Mouse (Mus musculus): ENCODE data around the gene Ascl4. TPM values are rescaled to one million over a fixed set of nuclear protein-coding genes. Genes with fewer than 3 reads are reported as not detected.

Gene Ascl4
- total RNA-seq (2021), result under 1 TPM in 1 of 2 experiments, not detected in 1; 0.32 TPM

DNA sequence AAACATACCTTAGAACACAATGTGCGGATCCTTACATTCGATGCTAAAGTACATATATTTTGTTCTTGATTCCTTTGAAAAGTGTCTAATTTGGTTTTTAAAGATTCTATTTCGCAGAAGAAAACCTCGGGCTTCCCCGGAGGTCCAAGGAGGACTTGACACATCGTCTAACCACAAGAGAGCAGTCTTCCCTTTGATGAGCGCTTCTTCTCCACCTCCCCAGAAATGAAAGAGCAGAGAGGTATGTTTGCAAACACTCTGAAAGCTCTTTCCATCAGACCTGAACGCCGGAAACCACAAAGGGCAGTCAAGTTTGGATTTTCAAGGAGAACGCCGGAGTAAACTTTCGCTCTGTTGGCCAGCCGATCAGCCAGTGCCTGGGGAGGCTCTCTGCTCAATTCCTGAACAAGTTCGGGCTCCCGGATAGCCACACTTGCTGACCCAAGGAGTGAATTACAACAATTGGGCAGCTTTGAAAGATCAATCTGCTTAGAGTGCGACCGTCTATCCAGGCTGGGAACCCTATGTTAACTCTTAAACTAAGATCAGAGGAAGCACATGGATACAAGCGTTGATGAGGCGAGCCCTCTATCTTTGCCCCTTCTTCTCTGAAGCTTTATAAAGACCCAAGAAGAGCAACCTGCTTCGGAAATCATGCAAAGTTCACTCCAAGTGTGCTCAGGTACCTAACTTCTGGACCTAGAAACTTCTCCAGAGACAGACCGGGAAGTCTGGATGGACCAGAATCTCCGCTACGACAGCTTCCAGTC, at the start of gene Ascl4:
Gene Ascl4 (plus strand): TSS at position 6 of the 770 bp plus-strand sequence.
- intact Hi-C loops (cut with DNase I), result no loop called here
- peak in 1 of 2 experiments; percentile 6 for DNase-seq (ENCODE audit: low spot score in 2 of 2)

DNA sequence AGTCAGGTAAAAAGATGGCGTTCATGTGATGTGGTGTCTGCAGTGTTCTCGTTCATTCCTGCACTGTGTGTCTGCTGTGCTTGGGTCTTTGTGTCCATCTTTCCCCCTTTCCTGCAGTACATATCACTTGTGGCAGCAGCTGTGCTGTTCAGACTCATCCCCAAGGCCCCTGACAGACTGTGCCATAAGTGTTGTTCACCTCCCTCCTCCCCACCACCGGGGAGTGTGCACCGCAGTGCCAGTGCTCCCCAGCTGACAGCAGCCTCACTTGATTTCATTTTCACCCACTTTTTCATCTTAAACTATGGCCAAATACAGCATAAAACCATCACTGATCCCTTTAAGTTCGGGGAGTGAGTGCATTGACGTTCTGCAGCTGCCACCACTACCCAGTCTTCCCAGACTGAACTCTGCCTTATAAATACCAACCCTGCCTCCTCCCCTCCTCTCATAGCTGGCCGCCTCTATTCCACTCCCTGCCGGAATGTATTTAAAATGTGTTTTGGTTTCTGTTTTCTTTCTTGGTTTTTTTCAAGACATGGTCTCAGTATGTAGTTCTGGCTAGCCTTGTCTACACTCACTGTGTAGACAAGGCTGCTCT, 47.5 kb upstream of the Ascl4 start:
- no peak for DNase-seq (ENCODE audit: low spot score in 2 of 2)
- intact Hi-C loops (cut with DNase I), result loop anchor here (10.0 kb wide), 1 partner anchor 205 kb away; no protein-coding TSS in a partner anchor

DNA sequence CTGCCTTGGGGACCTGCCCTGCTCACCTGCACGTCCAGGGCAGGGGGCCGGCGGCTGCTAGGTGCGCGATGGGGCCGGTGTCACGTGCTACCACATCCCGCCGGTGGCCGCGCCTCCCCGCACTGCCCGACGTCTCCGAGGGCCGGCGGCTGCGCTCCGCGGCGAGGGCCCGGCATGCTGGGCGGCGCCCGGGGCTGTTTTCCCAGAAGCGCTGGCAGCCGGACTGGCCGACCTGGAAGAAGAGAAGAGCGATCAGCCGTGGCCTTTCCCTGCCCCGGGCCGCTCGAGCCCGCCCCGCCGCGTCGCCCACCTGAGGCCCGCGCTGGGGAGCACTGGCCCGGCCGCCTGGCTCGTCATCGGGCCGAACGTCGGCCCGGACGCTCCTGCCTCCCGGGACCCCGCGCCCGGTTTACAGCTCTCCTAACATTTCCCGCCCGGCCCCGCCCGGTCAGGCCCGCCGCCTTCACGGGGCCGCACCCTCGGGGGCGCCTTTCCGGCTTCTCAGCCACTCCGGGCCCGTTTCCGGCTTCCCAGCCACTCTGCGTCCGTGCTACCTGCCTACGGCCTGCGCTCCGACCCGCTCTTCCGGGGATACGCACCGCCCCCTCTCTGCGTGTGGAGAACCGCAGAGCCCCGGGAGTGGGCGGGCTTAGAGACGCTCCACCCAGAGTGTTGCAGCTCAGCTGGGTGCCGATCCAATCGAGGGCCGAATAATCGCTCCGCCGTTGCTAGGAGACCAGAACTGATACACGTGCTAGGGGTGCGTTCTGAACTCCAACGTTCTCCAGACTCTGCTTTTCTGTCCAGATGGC, 10.8 kb upstream of the Ascl4 start, which contains the start of gene Prdm4:
Gene Prdm4 (minus strand): TSS at position 645 of the 812 bp plus-strand sequence.
- intact Hi-C loops (cut with DNase I), result no loop called here
- peak; percentile 94 to 96 for DNase-seq (ENCODE audit: low spot score in 2 of 2)

DNA sequence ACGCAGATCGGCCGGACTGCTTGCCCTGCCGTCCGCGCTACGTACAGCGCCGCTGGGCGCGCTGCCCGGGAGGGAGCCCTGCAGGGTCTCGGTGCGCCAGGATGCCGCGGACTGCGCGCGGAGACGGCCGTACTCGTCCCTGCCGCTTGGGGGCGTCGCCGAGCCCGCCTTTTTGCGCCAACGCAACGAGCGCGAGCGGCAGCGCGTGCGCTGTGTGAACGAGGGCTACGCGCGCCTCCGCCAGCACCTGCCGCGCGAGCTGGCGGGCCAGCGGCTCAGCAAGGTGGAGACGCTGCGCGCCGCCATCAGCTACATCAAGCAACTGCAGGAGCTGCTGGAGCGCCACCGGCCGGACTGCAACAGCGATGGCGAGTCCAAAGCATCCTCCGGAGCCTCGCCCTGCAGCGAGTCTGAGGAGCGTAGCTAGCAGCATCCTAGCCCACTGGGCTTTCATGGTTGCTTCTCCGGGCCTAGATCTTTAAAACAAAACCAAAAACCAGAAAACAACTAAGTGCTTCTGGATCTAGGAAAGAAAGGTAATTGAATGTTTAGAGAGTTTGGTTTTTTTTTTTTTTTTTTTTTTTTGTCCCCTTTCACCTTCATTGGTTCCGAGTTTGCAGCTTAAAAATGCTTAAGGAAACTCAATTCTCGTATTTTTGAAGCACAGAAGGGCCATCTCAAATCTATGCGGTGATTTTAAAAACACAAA, 1.2 kb downstream of the Ascl4 start:
- intact Hi-C loops (cut with DNase I), result no loop called here

DNA sequence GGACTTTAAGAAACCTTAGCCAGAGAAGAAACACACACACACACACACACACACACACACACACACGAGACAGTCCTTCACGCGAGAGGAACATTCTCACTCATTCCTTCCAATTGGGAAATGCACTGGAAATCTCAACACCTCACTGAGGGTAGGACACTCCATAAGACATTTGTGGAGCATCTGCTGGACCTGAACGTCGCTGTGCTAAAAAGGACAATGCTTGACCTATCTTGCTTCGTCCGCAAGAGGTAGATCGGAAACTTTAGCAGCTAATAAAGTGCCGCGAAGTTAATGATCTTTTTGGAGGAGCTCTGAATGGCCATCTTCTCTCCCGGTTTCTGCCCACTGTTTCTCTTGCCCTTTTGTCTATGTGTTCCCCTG, 1.7 kb downstream of the Ascl4 start:
- no peak for DNase-seq (ENCODE audit: low spot score in 2 of 2)
- intact Hi-C loops (cut with DNase I), result no loop called here

More for the DNA sequence above, 1.2 kb downstream of the Ascl4 start:
- DNase-seq (ENCODE audit: low spot score in 2 of 2), result peak; percentile 77 to 85

DNA sequence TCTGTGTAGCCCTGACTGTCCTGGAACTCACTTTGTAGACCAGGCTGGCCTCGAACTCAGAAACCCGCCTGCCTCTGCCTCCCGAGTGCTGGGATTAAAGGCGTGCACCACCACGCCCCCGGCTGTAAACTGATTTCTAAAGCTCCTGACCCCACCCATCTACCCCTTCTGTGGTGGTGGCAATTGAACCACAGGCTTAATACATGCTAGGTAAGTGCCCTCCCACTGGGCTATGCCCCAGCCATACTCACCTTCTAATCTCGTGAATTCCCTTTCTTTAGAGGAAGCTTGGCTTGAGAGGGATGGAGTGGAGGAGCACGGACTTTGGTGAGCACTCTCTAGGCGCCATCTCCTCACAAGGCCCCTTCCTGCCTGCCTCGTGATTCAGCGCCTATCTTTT, 2.5 kb downstream of the Ascl4 start:
- intact Hi-C loops (cut with DNase I), result no loop called here
- DNase-seq (ENCODE audit: low spot score in 2 of 2), result no peak

DNA sequence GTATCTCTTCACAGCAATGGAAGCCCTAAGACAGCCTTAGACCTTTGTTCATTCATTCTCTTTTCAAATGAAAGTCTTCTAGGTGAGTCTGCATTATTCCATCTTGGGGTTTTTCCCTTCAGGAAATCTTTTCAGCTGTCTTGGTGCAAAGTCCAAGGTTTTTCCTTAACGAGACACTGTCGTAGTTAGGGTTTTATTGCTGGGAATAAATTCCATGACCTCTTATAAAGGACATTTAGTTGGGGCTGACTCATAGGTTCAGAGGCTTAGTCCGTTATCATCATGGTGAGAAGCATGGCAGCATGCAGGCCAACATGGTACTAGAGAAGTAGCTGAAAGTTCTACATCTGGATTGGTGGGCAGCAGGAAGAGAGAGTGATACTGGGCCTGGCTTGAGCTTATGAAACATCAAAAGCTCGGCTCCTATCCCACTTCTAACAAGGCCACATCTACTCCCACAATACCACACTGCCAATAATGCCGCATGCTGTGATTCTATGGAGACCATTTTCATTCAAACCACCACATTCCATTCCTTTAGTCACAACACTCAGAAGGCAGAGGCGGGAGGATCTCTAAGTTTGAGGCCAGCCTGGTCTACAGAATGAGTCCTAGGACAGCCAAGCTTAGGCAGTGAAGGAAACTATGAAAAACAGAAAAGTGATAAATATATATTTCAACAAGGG, 8.9 kb downstream of the Ascl4 start:
- intact Hi-C loops (cut with DNase I), result no loop called here
- no peak for DNase-seq (ENCODE audit: low spot score in 2 of 2)

DNA sequence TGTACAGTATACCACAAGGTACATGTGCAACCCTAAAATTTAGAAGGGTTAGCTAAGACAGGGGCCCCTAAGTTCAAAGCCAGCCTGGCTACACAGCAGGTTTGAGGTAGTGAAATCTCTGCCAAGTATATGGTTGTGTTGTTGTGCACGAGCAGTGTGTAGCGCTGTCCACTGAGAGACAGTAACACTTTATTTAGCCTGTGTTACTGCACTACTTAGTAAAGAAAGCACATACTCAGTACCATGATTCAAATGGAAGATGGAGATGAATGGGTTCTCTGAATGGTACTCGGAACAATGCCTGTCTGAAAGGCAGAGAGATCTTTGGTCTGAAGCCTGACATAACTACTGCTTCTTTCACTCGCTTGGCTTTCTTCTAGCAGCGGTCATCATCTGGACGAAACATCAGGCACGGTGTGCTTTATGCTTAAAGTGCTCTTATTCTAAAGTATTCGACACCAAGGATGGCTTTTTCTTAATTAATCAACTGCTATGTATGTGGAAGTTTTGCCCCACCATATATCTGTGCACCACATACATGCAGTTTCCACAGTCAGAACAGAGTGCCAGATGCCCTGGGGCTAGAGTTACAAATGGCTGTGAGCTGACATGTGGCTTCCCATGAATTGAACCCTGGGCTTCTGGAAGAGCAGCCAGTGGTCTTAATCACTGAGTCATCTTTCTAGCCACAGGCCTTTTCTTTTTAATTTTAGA, 21.2 kb downstream of the Ascl4 start:
- DNase-seq (ENCODE audit: low spot score in 2 of 2), result no peak
- intact Hi-C loops (cut with DNase I), result no loop called here

DNA sequence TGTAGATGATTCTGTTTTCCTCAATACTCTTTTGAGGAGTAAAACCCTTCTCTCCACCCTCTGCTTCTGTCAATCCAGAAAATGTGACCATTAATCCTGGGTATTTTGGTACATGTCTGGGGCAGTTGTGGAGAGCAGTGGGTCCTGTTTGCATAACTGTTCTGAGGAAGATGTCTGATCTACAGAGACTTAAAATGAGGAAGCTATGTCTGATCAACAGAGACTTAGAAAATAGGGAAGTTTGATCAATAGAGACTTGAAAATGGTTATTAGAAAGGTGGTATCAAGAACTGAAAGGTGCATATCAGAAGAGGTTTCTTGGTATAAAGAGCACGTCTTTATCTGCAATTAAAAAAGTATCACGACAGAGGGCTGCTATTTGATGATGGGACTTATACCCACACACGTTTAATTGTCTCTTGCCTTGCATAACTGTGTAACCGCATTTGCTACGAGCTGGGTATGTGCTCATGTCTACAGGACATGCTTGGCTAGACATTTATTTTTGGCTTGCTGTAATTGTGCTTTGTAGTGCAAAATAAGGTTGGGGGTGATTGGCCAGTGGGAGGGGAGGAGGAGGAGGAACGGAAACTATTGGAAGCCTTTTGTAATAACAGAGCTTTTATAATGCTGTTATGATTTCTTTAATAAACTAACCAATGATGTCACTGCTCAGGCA, 24.4 kb downstream of the Ascl4 start:
- no peak for DNase-seq (ENCODE audit: low spot score in 2 of 2)
- intact Hi-C loops (cut with DNase I), result loop anchor here (10.0 kb wide), 1 partner anchor 753 kb away; the partner anchor contains the start of genes Hsp90b1 and Ttc41

DNA sequence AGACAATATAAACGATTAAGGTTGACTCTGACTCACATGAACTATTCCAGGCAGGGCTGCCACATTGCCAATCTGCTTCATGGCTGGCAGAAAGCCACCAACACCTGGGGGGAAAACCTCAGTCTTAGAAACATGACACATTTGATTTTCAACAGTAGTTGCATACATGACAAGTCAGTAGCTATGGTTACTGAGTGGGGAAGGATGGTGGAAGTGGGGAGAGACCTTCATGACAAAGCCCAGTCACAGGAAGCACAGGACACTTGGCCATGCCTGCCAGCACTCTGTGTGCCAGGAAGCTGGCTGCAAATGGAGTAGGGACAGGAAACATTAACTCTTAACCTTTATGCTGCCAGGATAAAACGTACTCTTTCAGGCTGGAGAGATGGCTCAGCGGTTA, 25.9 kb downstream of the Ascl4 start:
- intact Hi-C loops (cut with DNase I), result loop anchor here (10.0 kb wide), 1 partner anchor 751 kb away; the partner anchor contains the start of genes Hsp90b1 and Ttc41
- DNase-seq (ENCODE audit: low spot score in 2 of 2), result no peak

DNA sequence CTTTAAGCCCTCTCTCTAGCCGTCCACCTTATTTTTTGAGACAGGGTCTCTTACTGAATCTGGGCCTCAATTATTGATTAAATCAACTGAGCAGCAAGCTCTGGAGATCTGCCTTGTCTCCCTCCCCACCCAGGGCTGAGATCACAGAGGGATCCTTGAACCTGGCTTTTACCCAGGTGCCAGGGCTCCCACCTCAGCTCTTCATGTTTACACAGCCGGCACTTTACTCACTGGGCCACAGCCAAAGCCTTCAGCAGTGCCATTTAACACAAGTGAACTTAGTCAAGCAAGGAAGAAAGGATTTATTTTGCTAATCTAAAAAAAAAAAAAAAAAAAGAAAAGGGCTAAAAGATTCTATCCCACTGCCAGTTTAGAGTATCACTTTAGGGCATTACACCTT, 26.9 kb downstream of the Ascl4 start:
- intact Hi-C loops (cut with DNase I), result loop anchor here (10.0 kb wide), 1 partner anchor 750 kb away; the partner anchor contains the start of genes Hsp90b1 and Ttc41
- DNase-seq (ENCODE audit: low spot score in 2 of 2), result no peak

DNA sequence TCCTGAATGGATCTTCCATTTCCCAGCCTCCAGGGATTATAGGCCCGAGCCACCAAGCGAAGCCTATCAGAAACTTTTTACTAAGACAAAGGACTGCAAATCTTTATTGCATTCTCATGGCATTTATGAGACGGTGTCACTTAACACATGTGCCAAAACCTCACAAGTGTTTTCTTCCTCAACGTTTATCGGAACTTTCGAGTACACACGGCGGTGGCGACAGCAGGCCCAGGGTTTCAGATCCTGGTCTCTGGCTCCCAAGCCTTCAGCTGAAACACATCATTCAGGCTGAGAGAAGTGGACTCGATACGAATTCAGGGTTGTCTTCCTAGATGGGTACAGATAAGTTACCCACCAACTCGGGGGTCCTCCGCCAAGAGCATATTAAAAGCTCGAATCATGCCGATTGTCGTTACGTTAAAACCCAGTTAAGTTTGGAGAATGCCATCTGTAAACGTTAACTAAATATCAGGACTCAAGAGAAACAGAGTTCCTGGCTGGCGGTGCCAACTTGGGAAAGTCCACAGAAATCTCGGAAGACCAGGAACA, 29.5 kb downstream of the Ascl4 start:
- DNase-seq (ENCODE audit: low spot score in 2 of 2), result no peak
- intact Hi-C loops (cut with DNase I), result loop anchor here (5.0 to 10.0 kb wide), 2 partner anchors 85 to 748 kb away; partner anchors contain the start of genes Hsp90b1 and Ttc41

DNA sequence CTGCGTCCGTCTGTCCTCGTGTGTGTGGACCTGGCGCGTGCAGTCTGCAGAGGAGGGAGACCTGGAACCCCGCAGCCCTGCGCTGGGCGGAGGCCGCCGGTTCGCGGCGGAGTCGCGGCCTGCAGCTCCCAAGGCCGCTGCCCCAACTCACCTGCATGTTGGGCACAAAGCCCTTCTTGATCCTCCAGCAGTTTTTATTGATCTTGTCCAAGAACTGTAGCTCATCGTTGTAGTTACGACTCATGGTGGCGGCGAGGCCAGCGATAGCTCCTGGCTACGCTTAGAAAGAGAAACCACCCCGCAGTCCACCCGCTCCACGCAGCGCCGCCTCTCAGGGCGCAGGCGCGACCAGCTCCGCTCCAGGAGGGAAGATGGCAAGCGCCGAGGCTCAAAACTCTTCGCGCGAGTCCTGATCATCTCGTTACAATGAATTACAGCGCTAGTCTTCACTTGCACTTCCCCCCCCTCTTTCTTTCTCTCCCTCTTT, 30.0 kb downstream of the Ascl4 start, which contains the start of gene Rtcb:
Gene Rtcb (minus strand): TSS at position 360 of the 487 bp plus-strand sequence.
- intact Hi-C loops (cut with DNase I), result loop anchor here (5.0 to 10.0 kb wide), 2 partner anchors 85 to 747 kb away; partner anchors contain the start of genes Hsp90b1 and Ttc41
- DNase-seq (ENCODE audit: low spot score in 2 of 2), result peak; percentile 98

DNA sequence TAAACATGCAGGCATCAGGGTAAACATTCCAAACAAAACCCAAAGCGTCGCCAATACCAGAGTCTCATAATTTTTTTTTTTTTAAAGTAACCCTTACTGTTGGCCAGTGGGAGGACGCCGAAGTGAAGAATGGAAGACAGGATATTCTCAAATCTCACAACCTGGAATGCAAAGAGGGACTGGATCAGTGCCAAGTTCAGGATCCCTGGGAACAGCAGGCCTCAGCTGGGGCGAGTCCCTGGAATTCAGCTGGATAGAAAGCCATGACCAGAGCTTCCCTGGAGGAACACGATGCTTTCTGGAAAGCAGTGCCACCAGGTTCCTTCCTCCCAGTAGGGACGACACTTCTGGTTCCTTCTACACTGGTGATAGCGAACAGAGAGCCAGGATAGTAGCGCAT, 35.4 kb downstream of the Ascl4 start:
- DNase-seq (ENCODE audit: low spot score in 2 of 2), result no peak
- intact Hi-C loops (cut with DNase I), result loop anchor here (10.0 kb wide), 1 partner anchor 102 kb away; no protein-coding TSS in a partner anchor

DNA sequence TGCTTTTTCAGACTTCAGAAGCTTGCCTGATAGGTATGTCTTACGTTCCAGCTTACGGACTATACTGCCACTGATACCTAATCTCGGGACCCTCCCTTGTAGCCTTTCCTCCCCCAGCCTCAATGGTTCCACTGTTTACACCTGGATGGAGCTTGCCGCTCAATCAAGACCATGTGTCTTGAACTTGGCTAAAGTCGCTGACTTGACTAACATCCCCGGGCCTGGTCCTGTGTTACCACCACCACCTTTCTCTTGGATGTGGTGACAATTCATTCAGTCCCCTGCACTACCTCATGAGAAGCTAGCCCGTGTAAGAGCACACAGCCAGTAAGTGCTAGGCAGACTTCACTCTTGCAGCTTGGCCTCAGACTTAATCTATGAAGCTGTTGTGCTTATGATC, 36.8 kb downstream of the Ascl4 start:
- intact Hi-C loops (cut with DNase I), result loop anchor here (10.0 kb wide), 1 partner anchor 100 kb away; no protein-coding TSS in a partner anchor
- DNase-seq (ENCODE audit: low spot score in 2 of 2), result no peak

DNA sequence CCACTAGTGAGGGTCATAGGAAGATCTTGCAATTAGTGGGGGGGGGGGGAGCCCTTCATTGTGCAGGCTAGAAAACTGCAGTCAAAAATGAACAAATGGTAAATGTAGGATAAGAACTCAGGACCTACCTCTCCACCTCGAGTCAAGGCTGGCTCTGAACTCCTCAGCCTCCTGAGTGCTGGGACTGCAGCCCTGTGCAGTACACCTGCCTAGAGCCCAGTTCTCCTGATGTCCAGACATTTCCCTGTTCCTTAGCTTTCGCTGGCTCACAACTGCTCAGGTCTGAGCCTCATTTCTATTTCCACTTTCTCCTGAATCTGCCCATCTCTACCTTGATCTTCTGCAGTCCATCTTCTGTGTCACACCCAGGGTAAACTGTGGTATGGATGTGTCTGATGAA, 39.0 kb downstream of the Ascl4 start:
- no peak for DNase-seq (ENCODE audit: low spot score in 2 of 2)
- intact Hi-C loops (cut with DNase I), result loop anchor here (5.0 to 10.0 kb wide), 3 partner anchors 56 to 331 kb away; partner anchors contain the start of gene Fbxo7

All from left cerebral cortex, postnatal 36 days (tissue).